Mouse (Mus musculus) c-Kit-negative CD71-positive TER-119-positive erythroid progenitor cells, embryonic 14.5 days (primary cell): ENCODE measurements at regions not wholly inside any gene's neighbourhood (a gene's known extent, or its start where the extent isn't known, plus 50 kb on each side); places are given as distances from the start of the nearest gene placed in this dataset.

Source experiments
- DNase-seq: peaks from one replicate; pipeline ENCODE4 v3.0.0-alpha.2; 2013; ENCODE audit warnings: low read depth, low spot score

GRCm38 (mm10) chr8:9152313-9152925 is 462.1 kb upstream of the Arglu1 start:
- no peak for DNase-seq

GRCm38 (mm10) chr8:9144362-9144761 is 454.0 kb upstream of the Arglu1 start:
- no peak for DNase-seq

DNA sequence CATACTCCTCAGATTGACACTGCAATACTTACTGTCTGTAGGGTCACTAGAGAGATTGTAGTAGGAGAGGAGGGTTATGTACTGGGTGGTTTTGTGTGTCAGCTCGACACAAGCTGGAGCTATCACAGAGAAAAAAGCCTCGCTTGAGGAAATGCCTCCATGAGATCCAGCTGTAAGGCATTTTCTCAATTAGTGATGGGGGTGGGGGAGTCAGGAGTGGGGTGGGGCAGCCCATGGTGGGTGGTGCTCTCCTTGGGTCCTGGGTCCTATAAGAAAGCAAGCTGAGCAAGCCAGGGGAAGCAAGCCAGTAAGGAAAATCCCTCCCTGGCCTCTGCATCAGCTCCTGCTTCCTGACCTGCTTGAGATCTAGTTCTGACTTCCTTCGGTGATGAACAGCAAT is 449.5 kb upstream of the Arglu1 start:
- DNase-seq = no peak

GRCm38 (mm10) chr8:9139059-9139620 is 448.8 kb upstream of the Arglu1 start:
- DNase-seq = no peak

DNA sequence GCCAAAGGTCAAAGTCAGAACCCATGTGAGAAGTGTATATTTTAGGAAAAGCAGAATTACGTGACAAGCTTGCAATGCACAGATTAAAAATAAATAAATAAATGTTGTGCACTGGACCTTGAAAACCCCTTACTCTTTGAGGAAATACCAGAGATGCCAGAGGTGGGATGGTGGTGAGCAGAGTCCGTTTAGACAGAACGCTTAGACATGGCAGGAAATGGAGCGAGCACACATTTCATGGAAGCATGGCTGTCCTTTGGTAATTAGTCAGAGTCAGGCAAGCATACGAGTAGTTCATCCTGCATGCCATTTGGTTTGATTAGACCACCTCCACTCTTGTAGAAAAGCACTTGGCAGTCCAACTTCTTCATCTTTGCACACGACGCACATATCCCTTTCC is 443.4 kb upstream of the Arglu1 start:
- DNase-seq = no peak

DNA sequence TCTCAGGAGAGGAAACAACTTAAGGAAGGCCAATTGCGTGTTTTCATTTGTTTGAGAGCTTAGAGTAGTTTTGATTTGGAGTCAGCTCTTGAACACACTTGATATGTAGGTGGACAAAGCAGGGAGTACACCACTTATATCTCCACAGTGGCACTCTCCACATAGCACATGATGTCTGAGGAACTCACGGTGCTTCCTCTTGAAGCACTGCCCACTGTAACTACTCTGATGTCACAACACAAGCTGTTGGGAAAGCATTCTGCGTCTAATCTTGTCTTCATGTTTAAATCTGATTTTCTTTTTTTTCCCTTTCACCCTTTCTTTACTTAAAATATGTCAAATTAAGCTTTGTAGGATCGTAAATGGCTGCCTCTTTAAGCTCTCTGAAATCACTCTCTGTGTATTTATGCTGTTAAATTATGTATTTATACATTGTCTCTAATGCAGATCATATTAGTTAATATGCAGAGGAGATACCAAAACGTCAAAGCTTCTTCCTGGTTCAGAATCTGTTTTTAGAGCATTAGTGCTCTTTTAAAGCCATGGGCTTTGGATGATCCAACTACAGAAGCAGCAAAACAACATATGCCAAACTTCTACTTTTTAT is 442.4 kb upstream of the Arglu1 start:
- DNase-seq = no peak

DNA sequence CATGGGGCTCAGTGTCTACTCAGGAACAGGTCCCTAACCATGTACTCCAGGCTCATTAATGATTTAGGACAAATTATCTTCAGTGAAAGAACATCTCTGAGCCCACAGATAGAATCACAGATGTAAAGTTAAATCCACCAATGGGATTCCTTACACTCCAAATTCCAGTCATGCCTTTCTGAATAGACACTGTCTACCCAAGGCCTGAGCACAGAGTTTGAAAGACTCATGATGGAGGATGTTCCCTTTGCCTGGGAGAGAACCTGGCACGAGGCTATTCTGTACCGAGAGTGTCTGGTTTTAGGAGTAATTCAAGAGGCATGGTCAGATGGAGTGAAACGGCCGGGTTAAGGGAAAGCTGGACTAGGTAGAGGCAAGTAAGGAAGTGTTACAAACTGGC is 440.9 kb upstream of the Arglu1 start:
- no peak for DNase-seq

GRCm38 (mm10) chr8:9124503-9124902 is 434.2 kb upstream of the Arglu1 start:
- DNase-seq = no peak

DNA sequence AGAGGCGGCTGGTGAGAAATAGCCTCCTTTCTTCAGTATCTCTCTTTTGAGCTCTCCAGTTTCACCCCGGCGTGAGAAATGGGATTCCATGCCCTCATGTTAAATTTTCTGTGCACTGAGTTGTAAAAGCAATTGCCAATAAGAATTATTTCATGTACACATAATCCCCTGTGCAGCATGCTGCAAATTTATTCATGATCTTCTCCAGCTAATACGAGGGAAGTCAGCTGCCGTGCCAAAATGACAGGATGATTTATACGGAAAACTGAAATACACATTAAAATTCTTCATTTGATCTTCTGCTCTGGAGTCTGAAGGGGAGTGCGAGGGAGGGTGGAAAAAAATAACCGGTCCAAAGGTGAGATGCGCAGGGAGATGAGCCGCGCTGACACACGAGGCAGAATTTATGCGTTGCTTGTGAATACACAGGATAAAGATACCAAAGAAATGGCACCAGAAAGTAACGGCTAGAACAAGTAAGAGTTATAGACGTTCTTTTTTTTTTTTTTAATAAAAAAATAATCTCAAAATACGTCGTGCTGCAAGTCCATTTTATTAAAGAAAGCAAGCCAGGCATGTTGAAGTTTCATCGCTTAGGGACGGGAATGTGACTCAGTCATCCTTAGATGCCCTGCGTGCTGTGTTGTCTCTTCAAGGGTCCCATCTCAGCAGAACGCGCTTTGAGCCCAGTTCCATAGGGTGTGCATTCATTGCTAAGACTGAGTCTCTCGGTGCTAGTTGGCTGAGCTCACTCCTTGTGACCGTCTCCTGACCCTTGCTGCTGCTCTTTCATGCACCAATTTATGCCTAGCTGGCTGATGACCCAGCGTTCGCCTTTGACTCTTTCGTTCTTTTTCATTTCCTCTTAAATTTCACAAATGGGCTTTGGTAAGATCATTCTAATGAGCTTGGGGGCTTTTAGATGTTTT is 427.8 kb upstream of the Arglu1 start:
- DNase-seq = no peak

- no peak for DNase-seq
Measured at GRCm38 (mm10) chr8:9095980-9096379, 405.7 kb upstream of the Arglu1 start.

- DNase-seq = no peak
Measured at GRCm38 (mm10) chr8:9094002-9094401, 403.7 kb upstream of the Arglu1 start.

GRCm38 (mm10) chr8:9093356-9093755 is 403.0 kb upstream of the Arglu1 start:
- no peak for DNase-seq

- DNase-seq = no peak
Measured at GRCm38 (mm10) chr8:9072724-9073123, 382.4 kb upstream of the Arglu1 start.

DNA sequence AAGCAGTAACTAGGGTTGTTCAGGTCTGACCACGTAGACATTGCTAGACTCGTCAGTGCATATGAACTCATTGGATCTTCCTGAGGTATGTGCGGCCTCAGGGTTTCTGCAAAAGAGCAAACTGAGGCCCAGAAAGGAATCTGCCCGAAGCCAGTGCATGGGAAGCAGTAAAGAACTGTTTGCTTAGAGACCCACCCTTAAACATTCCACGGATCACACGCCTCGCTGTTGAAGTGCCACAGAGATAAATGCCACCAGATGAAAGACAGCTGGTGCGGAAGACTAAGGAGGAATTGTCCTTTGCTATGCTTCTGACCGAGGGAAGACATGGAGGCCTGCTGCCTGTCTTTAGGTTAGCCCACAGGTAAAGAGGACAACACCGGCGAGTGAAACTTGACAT is 382.0 kb upstream of the Arglu1 start:
- no peak for DNase-seq

DNA sequence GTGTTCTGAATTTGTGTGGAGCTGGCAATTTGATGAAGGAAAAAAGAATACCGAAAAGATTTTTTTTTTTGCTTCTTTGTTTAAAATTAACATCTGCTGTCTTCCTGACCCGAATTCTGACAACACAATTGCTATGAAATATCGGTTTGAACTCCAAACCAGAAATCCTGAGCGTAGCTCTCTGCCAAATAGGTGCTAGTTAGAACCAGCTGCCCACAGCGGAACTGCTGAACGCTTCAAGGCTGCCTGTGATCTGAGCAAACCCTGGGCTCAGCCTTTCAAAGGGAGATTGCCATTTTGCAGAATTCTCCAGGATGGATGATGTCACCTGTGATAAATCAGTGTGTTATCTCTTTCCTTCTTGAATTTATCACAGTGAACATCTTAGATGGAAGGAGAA is 380.6 kb upstream of the Arglu1 start:
- no peak for DNase-seq

GRCm38 (mm10) chr8:9069845-9070244 is 379.5 kb upstream of the Arglu1 start:
- DNase-seq = no peak

DNA sequence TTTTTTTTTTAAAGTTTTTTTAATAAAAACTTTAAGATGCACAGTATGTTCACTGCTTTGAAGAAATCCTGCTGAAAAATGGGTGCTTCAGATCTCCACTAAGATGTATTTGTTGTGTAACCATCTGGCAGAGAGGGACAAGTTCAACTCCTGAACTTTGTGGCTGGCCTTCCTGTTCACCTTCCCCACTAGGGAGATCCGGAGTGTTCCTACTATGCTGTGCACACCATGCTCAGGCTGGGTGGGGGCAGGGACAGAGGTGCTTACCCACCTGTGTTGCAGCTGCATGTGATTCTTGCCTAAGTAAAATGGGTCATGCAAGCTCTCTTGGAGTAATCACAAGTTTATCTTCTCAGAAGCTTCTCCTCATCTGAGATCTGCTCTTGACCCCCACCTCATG is 377.4 kb upstream of the Arglu1 start:
- no peak for DNase-seq

GRCm38 (mm10) chr8:9060166-9060565 is 369.8 kb upstream of the Arglu1 start:
- DNase-seq = no peak

GRCm38 (mm10) chr8:9055416-9055819 is 365.1 kb upstream of the Arglu1 start:
- no peak for DNase-seq

GRCm38 (mm10) chr8:9054801-9055200 is 364.5 kb upstream of the Arglu1 start:
- DNase-seq = no peak

DNA sequence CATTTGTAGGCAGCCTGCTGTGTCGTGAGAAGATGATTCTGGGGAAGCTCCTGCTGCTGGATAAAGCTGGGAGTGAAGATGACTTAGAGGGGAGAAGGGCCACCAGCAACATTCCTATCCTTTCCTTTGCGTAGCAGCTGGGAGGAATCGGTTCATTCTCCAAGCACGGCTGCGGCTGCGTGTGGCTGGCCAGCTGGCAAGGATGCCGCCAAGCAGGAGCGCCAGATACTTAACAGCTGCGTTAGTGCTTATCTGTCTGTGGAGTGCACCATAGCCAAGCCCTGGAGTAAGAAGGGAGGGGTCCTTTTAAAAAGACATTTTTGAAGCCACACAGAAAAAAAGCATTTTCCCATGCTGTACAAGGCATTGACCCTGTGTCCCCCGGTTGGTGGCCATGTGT is 361.4 kb upstream of the Arglu1 start:
- DNase-seq = no peak

GRCm38 (mm10) chr8:9050740-9051475 is 360.6 kb upstream of the Arglu1 start:
- no peak for DNase-seq
